Mouse (Mus musculus) stomach, postnatal 0 days (tissue): ENCODE results near the gene Klk13. TPM values are rescaled to one million over a fixed set of nuclear protein-coding genes. Genes with fewer than 3 reads are reported as not detected.

Experiments
- ATAC-seq: fragments of 200-750 bp; cut with Nextera tagmentation; 2 replicates; pipeline ENCODE4 v1.8.0; 2017; ENCODE audit not compliant: low FRiP score, low TSS enrichment
- DNase-seq: peaks from one replicate; pipeline ENCODE4 v3.0.0-alpha.2; 2016; ENCODE audit warnings: low spot score
- H3K27ac ChIP-seq: fragments of 300-500 bp; sonication (generic); replicated peaks from 2 replicates; pipeline ENCODE4 v1.5.1; 2014; ENCODE audit warnings: mild to moderate bottlenecking, control low read depth
- H3K27me3 ChIP-seq: fragments of 300-500 bp; sonication (generic); 2 replicates; pipeline ENCODE4 v1.6.1; 2014; ENCODE audit warnings: low read length; ENCODE audit not compliant: control insufficient read depth, insufficient read depth
- H3K36me3 ChIP-seq: fragments of 300-500 bp; sonication (generic); 2 replicates; pipeline ENCODE4 v1.6.1; 2014; ENCODE audit warnings: low read length, mixed read lengths; ENCODE audit not compliant: control insufficient read depth, insufficient read depth
- H3K4me1 ChIP-seq: fragments of 300-500 bp; sonication (generic); replicated peaks from 2 replicates; pipeline ENCODE4 v1.6.1; 2014; ENCODE audit warnings: antibody characterized with exemption; ENCODE audit not compliant: control insufficient read depth, insufficient read depth
- H3K4me2 ChIP-seq: fragments of 300-500 bp; sonication (generic); replicated peaks from 2 replicates; pipeline ENCODE4 v1.6.1; 2014; ENCODE audit warnings: low read depth, mild to moderate bottlenecking, control low read depth, moderate library complexity
- H3K4me3 ChIP-seq: fragments of 300-500 bp; sonication (generic); 2 replicates; pipeline ENCODE4 v1.5.1; 2014; ENCODE audit warnings: low read depth, low read length, control low read depth
- H3K9ac ChIP-seq: fragments of 300-500 bp; sonication (generic); 2 replicates; pipeline ENCODE4 v1.6.1; 2014; ENCODE audit warnings: mild to moderate bottlenecking, low read length, control low read depth, mixed read lengths
- H3K9me3 ChIP-seq: fragments of 300-500 bp; sonication (generic); 2 replicates; pipeline ENCODE4 v1.6.1; 2016; ENCODE audit warnings: low read length; ENCODE audit not compliant: control insufficient read depth
- CTCF ChIP-seq: IDR thresholded peaks from 2 replicates; pipeline ENCODE4 v1.5.1; 2016; ENCODE audit warnings: antibody characterized with exemption, low read depth, mild to moderate bottlenecking, moderate library complexity
- EP300 ChIP-seq: optimal IDR thresholded peaks from 2 replicates; pipeline ENCODE3; 2016; ENCODE audit warnings: antibody characterized with exemption
- WGBS: fragments of 180-500 bp; shearing (Covaris S2); extraction: QIAGEN DNeasy Blood & Tissue Kit; methylation state at CpG from one replicate; pipeline ENCODE4 v1.1.7; 2014; 5-methylcytosine and 5-hydroxymethylcytosine counted together
- polyA plus RNA-seq: library from polyadenylated mRNA; unstranded; fragments of >200 nt; fragmentation: Nextera tagmentation; extraction: Ambion mirVana; gene quantifications from 2 replicates; pipeline ENCODE4 v1.2.1, GENCODE M21; 2015

The Klk13 gene
- polyA plus RNA-seq, 1 experiment from 2014 or later: 84.7 TPM

GRCm38 (mm10) chr7:43774364-43774763 lies 62.0 kb downstream of the Klk13 start, which contains the start of gene Klk11:
Gene Klk11 (plus strand): TSS chr7:43774604.
- Histone ChIP-seq H3K27me3 (no peaks in the 10 kb centered on the region), H3K4me2 (0 out of 2 replicates have a peak within 1 kb of the TSS, but pooled peaks have one; percentile 14), H3K27ac (peak within 1 kb of the TSS; percentile 83), H3K4me1 (no peaks in the 10 kb centered on the region), H3K36me3 (no peaks in the 10 kb centered on the region), H3K9ac (peak within 1 kb of the TSS; percentile 45; the same call in 1 of the 2 replicates), H3K4me3 (peak within 1 kb of the TSS; percentile 4; the same call in 1 of the 2 replicates), H3K9me3 (no peaks in the 10 kb centered on the region)
- TF ChIP-seq CTCF: no peak
- no peak for TF ChIP-seq EP300
- WGBS: 62% methylated on average over 5 of the region's 5 CpGs
- DNase-seq (peak; percentile 10), ATAC-seq (0 out of 2 replicates have a peak, but pooled peaks have one; percentile 35)

GRCm38 (mm10) chr7:43774802-43775201 lies 62.4 kb downstream of the Klk13 start:
- H3K9me3 ChIP-seq: no peaks in the 10 kb centered on the region
- peak overlapping the region; percentile 4; the same call in 1 of the 2 replicates for H3K4me3 ChIP-seq
- H3K4me1 ChIP-seq: no peaks in the 10 kb centered on the region
- ATAC-seq: 0 out of 2 replicates have a peak, but pooled peaks have one; percentile 45
- 0 out of 2 replicates have a peak overlapping the region, but pooled peaks have one; percentile 14 for H3K4me2 ChIP-seq
- TF ChIP-seq CTCF: no peak
- peak; percentile 13 for DNase-seq
- WGBS: 50% methylated on average over 6 of the region's 6 CpGs
- H3K9ac ChIP-seq: peak overlapping the region; percentile 45; the same call in 1 of the 2 replicates
- H3K36me3 ChIP-seq: no peaks in the 10 kb centered on the region
- H3K27me3 ChIP-seq: no peaks in the 10 kb centered on the region
- peak overlapping the region; percentile 83 for H3K27ac ChIP-seq

- DNase-seq (peak; percentile 13), ATAC-seq (no peak)
- Histone ChIP-seq H3K4me2 (peak overlapping the region; percentile 29; the same call in 1 of the 2 replicates), H3K27me3 (no peaks in the 10 kb centered on the region), H3K36me3 (no peaks in the 10 kb centered on the region), H3K4me1 (no peaks in the 10 kb centered on the region), H3K9ac (peak overlapping the region; percentile 45; the same call in 1 of the 2 replicates), H3K4me3 (peak overlapping the region; percentile 4; the same call in 1 of the 2 replicates), H3K9me3 (no peaks in the 10 kb centered on the region), H3K27ac (peak overlapping the region; percentile 83)
- WGBS: 32% methylated on average over 6 of the region's 7 CpGs
- TF ChIP-seq EP300 (no peak), CTCF (no peak)
These were observed 63.1 kb downstream of the Klk13 start for GRCm38 (mm10) chr7:43775311-43776057.

- WGBS: 71% methylated on average over 5 of the region's 5 CpGs
- TF ChIP-seq CTCF: no peak
- H3K27ac ChIP-seq: peak overlapping the region; percentile 83
These were observed 64.1 kb downstream of the Klk13 start for GRCm38 (mm10) chr7:43776506-43776905.

More at GRCm38 (mm10) chr7:43776506-43776905, 64.1 kb downstream of the Klk13 start:
- DNase-seq (peak; percentile 10), ATAC-seq (no peak)
- no peaks in the 10 kb centered on the region for H3K4me1 ChIP-seq
- H3K4me3 ChIP-seq: no peak overlapping the region
- no peaks in the 10 kb centered on the region for H3K9me3 ChIP-seq
- no peaks in the 10 kb centered on the region for H3K27me3 ChIP-seq
- H3K9ac ChIP-seq: no peak overlapping the region
- H3K4me2 ChIP-seq: no peak overlapping the region
- H3K36me3 ChIP-seq: no peaks in the 10 kb centered on the region

Other genes with a start within 250 kb of the Klk13 start
- 36.1 and 40.5 TPM in 2 replicates for gene Vsig10l, start 249.4 kb upstream of the Klk13 start, polyA plus RNA-seq
- gene Iglon5, start 222.5 kb upstream of the Klk13 start, polyA plus RNA-seq: 0.34 and 0.35 TPM in 2 replicates
- gene 4931406B18Rik, start 206.6 kb upstream of the Klk13 start, polyA plus RNA-seq: 0.02 TPM in 1 of 2 replicates, not detected in the other
- 2.0 and 2.1 TPM in 2 replicates for gene Cd33, start 168.1 kb upstream of the Klk13 start, polyA plus RNA-seq
- gene Zfp658, start 150.3 kb upstream of the Klk13 start, polyA plus RNA-seq: 1.2 TPM in 2 replicates
- gene Zfp719, start 133.0 kb upstream of the Klk13 start, polyA plus RNA-seq: 4.2 and 4.6 TPM in 2 replicates
- not detected in 2 replicates for gene Zfp819, start 105.4 kb upstream of the Klk13 start, polyA plus RNA-seq
- 0.07 TPM in 1 of 2 replicates, not detected in the other for gene Ceacam18, start 77.9 kb upstream of the Klk13 start, polyA plus RNA-seq
- gene Siglece, start 52.4 kb upstream of the Klk13 start, polyA plus RNA-seq: 0.87 and 1.3 TPM in 2 replicates
- 8.5 and 9.0 TPM in 2 replicates for gene Ctu1, start 40.6 kb upstream of the Klk13 start, polyA plus RNA-seq
- 4.5 and 5.8 TPM in 2 replicates for gene Klk14, start 22.1 kb upstream of the Klk13 start, polyA plus RNA-seq
- 34.9 and 36.2 TPM in 2 replicates for gene Klk12, start 56.3 kb downstream of the Klk13 start, polyA plus RNA-seq
- gene Klk11, start 62.0 kb downstream of the Klk13 start, polyA plus RNA-seq: 52.3 and 54.6 TPM in 2 replicates
- gene Klk10, start 68.5 kb downstream of the Klk13 start, polyA plus RNA-seq: 313 and 335 TPM in 2 replicates
- 101 and 118 TPM in 2 replicates for gene Klk9, start 79.3 kb downstream of the Klk13 start, polyA plus RNA-seq
- gene Klk8, start 85.0 kb downstream of the Klk13 start, polyA plus RNA-seq: 139 and 155 TPM in 2 replicates
- gene Klk7, start 98.7 kb downstream of the Klk13 start, polyA plus RNA-seq: 56.5 and 56.8 TPM in 2 replicates
- 11.3 and 23.9 TPM in 2 replicates for gene Klk6, start 111.9 kb downstream of the Klk13 start, polyA plus RNA-seq
- gene Klk5, start 129.4 kb downstream of the Klk13 start, polyA plus RNA-seq: 74.9 and 79.6 TPM in 2 replicates
- gene Klk4, start 168.6 kb downstream of the Klk13 start, polyA plus RNA-seq: not detected in 2 replicates
- not detected in 2 replicates for gene Klk15, start 221.2 kb downstream of the Klk13 start, polyA plus RNA-seq
- gene Klk1b8, start 238.1 kb downstream of the Klk13 start, polyA plus RNA-seq: not detected in 2 replicates